Mouse (Mus musculus) CH12F3 (cell line): ENCODE measurements around the gene Rmi2.

Experiments used
- in situ Hi-C: fragments of 300-500 bp; cut with MboI; formaldehyde crosslinking; loops from 2 replicates; pipeline ENCODE4 v1.14.3; 2020; ENCODE audit warnings: low sequenced_read_pairs

Gene Rmi2

GRCm38 (mm10) chr16:10864833-10865591, 30.2 kb downstream of the Rmi2 start:
- in situ Hi-C loops = no loop called here

DNA sequence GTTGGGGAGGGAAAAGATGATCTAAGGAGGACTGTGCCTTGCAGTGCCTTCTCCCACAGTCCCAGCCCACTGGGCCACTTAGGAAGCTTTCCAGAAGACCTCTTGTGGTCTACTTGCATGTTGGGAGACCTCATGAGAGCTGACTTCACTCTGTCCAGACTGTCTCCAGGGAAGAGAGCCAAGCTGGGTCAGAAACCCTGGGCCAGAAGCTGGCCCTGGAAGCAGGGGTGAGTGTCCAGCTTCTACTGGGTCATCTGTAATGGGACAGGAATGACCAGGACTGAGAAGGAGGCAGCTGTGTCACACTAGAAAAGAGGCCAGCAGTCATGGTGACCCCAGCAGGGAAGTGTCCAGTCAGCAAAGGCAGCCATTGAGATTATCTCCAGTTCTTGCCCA, 30.7 kb downstream of the Rmi2 start:
- in situ Hi-C loops = no loop called here

GRCm38 (mm10) chr16:10866841-10867240, 32.0 kb downstream of the Rmi2 start:
- in situ Hi-C loops = no loop called here

- in situ Hi-C loops = no loop called here
These were observed 32.6 kb downstream of the Rmi2 start for GRCm38 (mm10) chr16:10867501-10867900.

GRCm38 (mm10) chr16:10867904-10868440, 33.1 kb downstream of the Rmi2 start:
- in situ Hi-C loops = no loop called here

DNA sequence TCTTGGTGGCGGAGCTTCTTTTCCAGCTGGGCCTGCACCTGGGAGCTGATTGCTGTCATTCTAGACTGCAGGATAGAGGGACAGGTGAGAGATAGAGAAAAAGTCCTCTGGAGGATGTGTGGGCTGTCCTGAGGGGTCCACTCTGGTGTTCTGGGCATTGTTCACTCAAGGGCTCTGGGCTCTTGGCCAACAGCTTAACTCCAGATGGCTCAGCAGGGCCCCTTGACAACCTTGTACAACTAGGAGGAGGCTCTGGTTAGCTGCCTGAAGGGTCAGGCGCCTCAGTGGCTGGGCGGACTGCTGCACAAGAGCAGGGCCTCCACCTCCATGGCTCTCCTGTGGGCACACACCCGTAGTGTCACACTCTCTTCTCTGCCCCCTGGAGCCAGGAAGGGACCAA, 36.1 kb downstream of the Rmi2 start:
- in situ Hi-C loops = no loop called here

DNA sequence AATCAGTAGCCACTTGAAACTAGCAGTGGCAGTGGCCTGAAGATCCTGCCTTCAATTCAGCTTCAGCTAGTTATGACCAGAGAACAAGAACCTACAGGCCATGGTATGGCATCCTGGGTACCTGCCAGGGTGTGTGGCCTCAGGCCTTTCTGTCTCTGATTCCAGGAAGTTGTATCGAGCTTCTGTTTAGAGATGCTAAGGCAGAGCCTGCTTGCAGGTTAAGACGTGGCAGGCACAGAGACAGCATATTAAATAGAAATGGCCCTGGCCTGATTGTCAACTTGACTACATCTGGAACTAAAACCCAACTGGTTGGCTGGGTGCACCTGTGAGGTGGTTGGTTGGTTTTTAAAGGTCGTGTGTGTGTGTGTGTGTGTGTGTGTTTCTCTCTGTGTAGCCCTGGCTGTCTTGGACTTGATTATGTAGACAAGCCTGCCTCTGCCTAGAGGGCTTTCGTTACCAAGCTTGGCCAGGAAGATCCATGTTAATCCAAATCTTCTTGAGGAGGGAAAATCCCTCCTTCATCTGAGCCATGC, 38.0 kb downstream of the Rmi2 start:
- in situ Hi-C loops = no loop called here

DNA sequence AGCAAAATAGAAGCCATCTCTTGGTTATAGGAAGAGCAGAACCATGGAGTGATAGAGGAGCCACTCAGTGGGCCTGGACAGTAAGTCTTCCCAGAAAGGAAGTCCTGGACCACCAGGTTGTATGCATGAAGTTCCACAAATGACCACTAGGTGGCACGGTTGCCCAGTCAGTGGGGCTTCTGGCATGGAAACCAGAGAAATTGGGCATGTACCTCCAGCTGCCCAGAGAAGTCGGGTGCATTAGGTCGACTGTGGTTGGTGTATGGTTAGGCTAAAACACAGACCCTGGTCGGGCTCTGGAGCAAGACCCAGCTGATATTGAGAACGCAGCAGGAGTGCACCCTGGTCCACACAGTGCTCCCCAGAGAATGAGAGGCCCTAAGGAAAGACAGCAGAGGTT, 38.8 kb downstream of the Rmi2 start:
- in situ Hi-C loops = no loop called here

DNA sequence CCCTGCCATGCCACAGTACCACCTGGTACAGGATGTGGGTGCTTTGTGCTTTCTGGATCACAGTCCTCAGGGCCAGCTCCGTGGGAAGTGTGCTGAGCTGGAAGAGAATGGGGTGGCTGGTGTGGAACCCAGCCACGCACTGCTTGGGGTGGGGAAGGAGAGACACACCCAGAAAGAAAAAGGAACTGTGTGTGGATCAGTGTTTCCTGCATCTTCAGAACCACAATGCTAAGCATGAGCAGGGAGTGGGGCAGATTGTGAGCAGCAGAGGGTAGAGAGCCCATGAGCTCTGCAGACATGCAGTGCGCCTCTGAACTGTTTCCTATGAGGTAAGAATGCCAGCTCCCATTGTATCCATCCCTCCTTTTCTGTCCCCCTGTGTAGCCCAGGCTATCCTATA, 43.4 kb downstream of the Rmi2 start:
- in situ Hi-C loops = loop anchor here (25.0 kb wide), 2 partner anchors 409 to 534 kb away; no protein-coding TSS in a partner anchor

- in situ Hi-C loops = loop anchor here (25.0 kb wide), 2 partner anchors 408 to 533 kb away; no protein-coding TSS in a partner anchor
These were observed 44.6 kb downstream of the Rmi2 start for GRCm38 (mm10) chr16:10879467-10879866.

GRCm38 (mm10) chr16:10881231-10881962, 46.5 kb downstream of the Rmi2 start:
- in situ Hi-C loops = loop anchor here (25.0 kb wide), 2 partner anchors 406 to 531 kb away; no protein-coding TSS in a partner anchor

GRCm38 (mm10) chr16:10887436-10887835, 52.6 kb downstream of the Rmi2 start:
- in situ Hi-C loops = loop anchor here (25.0 kb wide), 2 partner anchors 400 to 525 kb away; no protein-coding TSS in a partner anchor

- in situ Hi-C loops = loop anchor here (5.0 to 25.0 kb wide), 4 partner anchors 132 to 522 kb away; no protein-coding TSS in a partner anchor
These were observed 55.5 kb downstream of the Rmi2 start for GRCm38 (mm10) chr16:10890363-10890762.

GRCm38 (mm10) chr16:10893161-10893560, 58.3 kb downstream of the Rmi2 start:
- in situ Hi-C loops = loop anchor here (5.0 to 25.0 kb wide), 4 partner anchors 129 to 519 kb away; no protein-coding TSS in a partner anchor

DNA sequence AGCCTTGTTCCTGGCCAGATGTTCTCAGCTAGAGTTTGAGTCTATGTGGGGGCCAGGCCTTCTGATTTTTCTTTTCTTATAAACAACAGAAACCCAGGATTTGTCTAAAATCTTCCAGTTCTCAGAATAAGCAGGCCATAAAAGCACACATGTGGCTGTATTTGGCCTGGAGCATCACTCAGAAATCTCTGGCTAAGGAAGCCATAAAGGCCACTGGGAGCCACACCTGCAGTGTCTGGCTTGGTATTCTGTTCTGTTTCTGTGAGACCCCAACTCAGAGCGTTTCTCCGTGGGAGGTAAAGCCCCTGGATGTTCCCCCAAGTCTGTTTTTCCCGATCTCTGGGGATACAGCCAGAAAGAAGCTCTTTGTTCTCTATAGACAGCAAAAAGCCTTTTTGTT, 61.0 kb downstream of the Rmi2 start:
- in situ Hi-C loops = loop anchor here (10.0 to 25.0 kb wide), 3 partner anchors 219 to 516 kb away; no protein-coding TSS in a partner anchor

DNA sequence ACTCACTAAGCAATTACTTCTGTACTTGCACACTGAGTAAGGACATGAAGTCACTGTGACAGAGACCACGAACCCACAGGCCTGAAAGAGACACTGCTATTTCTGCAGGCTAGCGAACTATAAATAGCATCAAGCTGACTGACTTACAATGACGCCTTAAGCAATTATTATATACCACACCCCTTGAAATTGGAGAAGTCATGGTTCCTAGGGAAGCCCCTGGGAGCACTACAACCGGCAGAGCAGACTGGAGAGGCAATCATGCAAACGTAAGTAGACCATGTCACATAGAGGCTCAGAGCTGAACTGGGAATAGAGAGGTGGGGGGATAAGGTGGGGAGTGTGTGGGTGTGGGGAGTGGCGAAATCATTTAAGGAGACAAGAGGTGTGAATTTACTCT, 62.5 kb downstream of the Rmi2 start:
- in situ Hi-C loops = loop anchor here (10.0 to 25.0 kb wide), 3 partner anchors 217 to 515 kb away; no protein-coding TSS in a partner anchor

DNA sequence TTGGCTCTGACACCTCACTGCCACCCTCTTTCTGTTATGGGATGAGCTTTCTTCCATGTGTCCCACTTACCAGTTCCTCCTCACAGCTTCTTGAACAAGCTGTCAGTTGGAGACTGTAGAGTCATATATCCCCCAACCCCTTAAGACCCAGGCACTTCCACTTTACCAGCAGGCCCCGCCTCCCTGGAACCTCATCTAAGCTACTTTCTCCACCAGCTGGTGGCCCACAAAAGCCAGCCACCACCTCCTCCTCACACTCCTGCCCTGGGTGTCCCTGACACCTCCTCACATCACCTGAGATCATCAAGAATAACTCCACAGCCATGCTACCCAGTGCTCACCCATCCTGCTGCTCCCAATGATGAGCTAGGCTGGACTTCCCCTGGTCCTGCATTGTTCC, 65.9 kb downstream of the Rmi2 start:
- in situ Hi-C loops = no loop called here

GRCm38 (mm10) chr16:10901956-10902355, 67.1 kb downstream of the Rmi2 start:
- in situ Hi-C loops = no loop called here

DNA sequence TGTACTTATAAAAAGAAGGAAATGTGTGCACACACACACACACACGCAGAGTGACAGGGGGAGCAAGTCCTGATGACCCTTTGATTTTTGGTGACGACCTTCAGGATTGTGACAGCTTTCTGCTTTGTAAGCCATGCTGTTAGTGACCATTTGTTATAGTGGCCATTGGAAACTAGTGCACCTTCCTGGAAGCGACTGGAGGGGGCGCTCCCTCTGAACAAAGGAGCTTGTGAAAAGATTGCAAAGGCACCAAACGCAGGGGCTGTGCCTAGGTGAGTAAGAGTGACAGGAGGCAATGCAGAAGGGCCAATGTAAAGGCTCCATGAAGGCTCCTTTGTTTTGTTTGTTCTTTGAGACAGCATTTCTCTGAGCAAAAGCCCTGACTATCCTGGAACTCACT, 68.0 kb downstream of the Rmi2 start:
- in situ Hi-C loops = no loop called here

GRCm38 (mm10) chr16:10905661-10906113, 70.8 kb downstream of the Rmi2 start:
- in situ Hi-C loops = no loop called here

DNA sequence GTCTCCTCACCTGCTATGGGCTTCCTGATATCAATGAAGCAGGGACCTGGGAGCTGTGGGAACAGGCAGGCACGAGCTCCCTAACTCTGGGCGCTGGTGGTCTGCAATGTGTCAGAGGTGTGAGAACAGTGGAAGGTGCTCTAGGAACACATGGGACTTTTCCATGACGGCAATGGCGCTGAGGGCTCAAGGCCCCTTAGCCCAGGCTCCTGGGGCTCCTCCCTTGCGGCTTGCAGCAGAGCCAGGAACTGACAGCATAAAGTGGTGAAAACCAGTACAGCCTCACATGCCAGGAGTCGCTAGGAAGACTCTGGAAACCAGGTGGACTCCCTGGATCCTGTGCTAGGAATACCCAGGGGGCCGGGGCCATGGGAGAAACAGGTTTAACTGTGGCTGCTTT, 75.7 kb downstream of the Rmi2 start:
- in situ Hi-C loops = no loop called here
